Mouse (Mus musculus) retina, postnatal 7 days (tissue): ENCODE data around the gene Snap47.

Experiments used
- DNase-seq: peaks from one replicate; pipeline ENCODE4 v3.0.0-alpha.2; 2012; ENCODE audit warnings: low read depth, low spot score

Gene Snap47

DNA sequence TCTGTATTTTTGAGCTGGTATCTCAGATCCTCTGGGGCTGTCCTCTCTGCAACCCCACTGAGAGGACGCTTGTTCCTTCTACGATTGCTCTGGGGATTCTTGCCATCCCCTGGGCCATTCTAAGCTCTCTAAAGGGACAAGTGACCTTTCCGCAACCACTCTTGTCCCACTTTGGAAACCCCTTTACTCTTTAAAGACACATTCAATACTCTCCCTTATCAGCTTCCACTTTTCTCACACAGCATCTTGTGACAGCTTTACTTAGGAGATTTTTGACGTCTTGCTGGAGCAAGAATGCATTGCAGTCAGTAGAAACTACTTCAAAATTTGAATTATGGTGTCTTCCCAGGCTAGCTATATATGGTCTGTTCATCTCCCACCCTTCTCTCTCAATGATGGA, at the start of gene Snap47:
Gene Snap47, minus strand, starts transcription at position 101 of the 400 bp plus-strand sequence.
- DNase-seq = no peak

DNA sequence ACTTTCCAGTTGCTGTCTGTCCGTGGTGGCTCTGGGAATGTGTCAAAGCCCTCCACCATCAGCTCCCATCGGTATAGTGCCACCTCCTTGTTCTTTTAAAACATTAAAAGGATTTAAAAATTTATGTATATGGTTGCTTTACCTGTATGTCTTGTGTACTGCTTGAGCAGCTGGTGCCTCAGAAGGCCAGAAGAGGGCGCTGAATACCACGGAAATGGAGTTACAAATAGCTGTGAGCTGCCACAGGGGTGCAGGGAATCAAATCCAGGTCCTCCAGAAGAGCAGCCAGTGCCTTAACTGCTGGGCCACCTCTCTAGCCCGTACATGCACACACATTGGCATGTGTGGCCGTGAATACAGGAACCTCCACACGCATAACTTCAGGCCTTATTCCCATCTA, 46.8 kb upstream of the Snap47 start:
- DNase-seq = no peak

DNA sequence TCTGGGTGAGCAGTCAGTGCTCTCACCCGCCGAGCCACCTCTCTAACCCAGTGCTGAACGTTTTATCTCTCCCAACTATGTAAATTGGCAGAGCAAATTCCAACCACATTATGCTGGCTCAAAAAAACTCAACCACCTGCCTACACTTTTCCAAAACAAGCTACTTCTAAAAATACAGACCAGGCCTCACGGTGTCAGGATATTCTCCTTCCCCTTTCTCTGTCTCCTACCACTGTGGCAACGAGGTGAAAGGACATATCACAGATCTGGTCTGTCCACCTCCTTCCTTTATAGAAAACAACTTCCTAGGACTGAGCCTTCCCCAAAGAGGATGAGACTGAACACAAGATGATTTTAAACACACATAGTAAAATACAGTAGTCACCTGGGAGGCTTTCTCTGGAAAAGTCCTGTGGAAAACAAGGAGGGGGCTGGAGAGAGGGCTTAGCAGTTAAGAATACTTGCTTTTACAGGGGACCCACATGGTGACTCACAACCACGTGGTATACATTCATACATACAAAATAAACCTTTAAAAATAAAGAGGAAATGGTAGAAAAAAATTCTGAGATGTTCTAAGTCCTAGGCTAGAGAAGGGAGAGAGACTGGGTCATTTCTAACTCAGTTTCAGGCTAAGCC, 45.8 kb upstream of the Snap47 start:
- DNase-seq = no peak

DNA sequence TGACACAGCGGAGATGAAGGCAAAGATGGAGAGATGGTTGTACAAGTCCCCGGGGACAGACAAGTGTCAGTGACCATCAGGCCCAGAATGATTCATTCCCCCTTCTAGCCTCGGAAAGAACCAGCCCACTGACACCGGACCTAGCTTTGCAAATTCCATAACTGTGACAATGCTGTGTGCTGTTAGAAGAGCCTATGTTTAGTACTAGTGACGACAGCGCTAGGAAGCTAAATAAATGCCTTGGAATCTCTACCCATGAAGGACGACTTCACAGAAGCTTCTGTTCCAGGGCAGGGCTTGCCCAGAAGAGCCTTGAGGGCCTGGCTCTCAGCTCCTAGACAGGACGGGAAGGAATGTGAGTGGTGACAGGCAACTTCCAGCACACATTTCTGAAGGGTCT, 35.2 kb upstream of the Snap47 start:
- no peak for DNase-seq

DNA sequence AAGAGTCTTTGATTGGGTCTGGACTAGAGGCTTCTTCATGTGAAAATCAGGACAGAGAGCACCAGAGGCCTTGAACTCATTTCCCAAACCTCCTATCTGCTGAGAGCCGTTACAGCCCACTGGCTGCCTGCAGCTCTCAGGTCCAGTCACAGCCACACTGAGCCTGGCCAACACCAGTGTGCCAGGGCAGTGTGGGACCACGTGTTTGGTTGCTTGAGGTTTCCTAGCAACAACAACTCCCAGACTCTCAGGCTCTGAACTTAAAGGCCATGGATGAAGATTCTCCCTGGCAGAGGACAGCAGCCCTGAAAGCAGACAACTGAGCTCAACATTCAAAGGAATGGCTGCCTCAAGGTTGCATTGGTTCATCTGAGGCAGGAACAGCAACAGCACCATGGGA, 34.7 kb upstream of the Snap47 start:
- no peak for DNase-seq

DNA sequence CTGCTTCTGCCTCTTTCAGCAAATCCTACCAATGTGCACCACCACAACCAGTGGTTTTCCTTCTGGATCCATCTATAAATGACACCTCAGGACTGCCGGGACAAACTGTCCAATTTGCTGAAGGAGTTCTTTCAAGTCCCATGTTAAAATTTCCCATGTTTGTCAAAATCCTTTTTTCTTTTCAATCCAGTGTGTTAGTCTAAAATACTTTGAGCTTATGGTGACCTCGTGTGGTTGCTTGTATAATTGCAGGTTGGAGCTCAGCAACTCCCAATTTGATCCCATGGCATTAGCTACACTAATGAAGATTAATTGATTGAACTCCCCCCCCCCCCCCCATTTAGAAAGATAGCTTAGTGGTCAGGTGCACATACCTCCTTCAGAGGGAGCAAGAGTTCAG, 32.2 kb upstream of the Snap47 start:
- peak; percentile 64 for DNase-seq

DNA sequence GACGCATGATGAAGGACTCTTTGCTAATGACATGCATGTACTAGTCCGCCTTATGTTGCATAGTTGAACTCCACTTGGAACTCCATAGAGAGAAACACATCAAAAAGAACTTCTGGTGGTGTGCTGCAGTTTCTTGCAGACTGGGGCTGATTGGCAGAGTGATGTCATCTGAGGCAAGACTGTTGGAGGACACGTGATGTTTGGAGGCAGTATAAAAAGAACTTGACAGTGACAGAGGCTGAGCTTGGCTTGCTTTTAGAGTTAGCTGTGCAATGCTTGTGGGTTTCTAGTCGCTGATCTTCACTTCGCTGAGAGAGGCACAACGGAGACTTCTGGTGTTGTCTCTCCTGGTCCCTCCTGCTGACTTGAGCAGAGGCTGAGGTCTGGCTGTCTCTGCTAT, 26.3 kb upstream of the Snap47 start:
- no peak for DNase-seq

DNA sequence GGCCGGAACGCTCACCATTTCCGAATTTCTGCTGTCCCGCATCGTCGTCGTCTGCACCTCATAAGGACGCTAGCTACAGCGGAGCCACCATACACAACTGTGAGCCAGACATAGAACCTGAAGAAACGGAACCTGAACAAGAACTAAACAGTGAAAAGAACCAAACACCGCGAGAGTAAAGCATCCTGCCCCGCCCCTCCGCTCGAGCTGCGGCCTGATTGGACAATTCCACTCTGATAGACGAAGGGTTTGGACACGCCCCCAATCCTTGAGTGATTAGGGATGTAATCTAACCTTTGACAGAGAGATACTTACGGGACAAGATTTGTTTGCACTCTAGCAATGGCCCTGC, 21.3 kb upstream of the Snap47 start, which contains the start of gene Zfp867:
Gene Zfp867, minus strand, starts transcription at position 149 of the 352 bp plus-strand sequence.
- peak; percentile 81 for DNase-seq

DNA sequence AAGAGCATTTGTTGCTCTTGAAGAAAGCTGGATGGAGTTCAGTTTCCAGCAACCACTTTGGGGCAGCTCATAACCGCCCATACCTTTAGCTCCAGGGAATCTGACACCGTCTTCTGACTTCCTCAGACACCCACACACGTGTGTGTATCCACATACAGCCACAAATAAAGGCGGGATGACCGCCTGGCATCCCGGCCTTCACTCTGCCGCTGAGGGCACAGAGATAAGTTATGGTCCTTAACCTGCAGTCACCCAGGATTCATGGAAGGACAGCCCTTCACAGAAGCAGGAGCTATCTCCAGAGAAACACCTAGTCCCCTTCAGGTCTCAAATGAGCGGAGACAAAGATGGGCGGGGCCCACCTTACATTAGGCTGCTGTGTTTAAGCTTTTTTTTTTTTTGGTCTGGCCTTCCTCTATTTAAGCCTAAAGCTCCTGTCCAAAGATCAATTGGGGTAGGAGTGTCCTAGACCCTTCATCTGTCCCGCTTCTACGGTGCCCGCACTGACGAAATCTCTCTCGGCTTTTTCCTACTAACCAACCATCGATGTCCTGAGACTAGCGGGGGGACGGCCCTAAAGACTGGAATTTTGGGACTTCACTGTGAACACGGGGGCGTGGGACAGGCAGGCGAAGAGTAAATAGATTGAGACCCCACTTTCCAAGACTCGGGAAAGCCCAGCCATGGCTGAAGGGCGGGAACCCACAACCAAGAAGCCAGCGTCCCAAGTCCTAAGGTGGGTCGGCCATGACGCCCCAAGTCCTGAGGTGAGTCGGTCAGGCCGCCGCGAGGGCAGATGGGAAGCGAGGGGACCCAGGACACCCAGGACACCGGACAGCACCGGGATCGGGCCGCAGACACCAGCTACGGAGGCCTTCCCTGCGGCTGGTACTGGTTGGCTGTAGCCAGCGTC, 20.7 kb upstream of the Snap47 start:
- no peak for DNase-seq

DNA sequence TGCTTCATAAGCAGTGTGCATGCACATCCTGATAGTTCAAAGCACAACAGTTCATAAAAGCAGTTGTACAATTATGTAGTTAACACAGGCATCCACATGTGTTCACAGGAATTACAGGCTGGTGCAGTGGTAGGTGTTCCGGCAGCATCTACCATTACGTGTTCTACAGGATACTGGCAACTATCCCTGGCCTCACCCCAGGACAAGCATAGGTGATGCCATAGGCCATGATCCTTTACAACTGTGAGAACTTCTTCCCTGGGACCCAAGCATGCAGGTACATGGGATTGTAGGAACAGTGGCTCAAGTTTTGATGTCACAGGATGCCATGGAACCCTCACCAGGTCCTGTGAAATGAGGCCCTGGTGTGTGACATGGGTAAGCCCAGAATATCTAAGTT, 9.5 kb upstream of the Snap47 start:
- DNase-seq = no peak

DNA sequence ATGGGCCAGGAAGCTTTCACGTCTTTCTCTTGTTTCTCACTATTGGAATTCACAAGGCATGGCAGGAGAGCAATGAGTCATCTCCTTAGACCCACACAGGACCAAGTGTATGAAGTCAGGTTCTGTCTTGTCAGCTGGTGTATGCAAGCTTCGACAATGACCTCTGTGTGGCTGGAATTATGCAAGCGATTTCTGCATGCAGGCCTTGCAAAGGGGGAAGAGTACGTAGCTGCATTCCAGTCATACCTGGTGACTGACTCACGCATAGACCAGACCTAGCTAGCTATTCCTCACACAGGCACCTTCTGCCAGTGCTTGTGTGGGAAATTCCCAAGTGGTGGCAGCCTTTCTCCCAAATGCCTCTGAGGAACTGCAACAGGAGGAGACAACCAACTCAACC, 8.0 kb upstream of the Snap47 start:
- no peak for DNase-seq

DNA sequence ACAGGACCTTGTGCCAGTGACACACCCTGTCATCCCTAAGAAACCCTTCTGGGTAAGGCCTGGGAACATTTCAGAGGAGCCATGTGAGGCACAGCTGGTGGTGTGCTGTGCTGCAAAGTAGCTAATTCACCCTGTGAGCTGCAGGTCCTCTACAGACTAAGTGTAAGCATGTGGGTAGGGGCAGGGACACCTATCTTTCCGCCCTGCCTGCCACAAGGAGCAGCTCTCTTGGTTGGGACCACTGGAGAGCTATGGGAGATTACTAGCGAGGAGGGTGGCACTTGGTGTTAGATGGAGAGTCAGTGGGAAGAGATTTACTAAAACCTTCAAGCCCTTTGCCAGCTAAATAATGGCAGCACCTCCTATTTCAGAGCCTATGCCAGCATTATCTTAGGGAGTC, 5.9 kb upstream of the Snap47 start:
- DNase-seq = no peak

DNA sequence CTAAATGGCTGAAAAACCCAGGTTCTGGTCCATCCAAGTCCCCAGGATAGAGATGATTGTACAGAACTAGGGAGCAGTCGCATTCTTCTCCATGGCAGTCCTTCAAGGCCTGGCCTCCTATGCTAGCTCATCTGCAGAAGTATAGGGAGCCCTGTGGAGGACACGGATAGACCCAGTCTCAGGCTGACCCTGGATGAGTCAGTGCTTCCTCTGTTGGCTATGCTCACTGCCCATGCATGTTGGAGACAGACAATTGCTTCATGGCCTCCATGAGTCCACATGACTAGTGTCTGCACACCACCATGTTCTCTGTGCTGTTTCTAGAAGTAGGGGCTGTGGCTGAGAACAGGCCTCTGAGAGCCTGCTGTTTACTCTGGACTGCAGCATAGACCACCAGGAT, 5.4 kb upstream of the Snap47 start:
- no peak for DNase-seq

DNA sequence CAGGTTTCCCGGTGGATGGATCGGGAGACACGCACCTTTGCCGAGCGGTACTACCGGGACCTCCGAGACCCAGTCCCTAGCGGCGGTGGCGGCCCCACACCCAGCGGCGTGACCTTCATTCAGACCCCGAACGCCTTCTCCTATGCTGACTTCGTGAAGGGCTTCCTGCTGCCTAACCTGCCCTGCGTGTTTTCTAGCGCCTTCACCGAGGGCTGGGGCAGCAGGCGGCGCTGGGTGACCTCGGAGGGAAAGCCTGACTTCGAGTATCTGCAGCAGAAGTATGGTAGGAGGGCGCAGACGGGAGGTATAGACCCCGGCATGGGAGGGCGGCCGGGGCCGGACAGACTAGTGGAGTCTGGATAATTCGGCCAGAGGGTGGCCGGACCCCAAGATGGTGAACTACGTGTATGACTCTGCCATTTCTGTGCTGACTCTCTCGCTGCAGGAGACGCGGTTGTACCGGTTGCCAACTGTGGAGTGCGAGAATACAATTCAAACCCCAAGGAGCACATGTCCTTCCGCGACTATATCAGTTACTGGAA, 685 bp downstream of the Snap47 start:
- DNase-seq = peak; percentile 21

DNA sequence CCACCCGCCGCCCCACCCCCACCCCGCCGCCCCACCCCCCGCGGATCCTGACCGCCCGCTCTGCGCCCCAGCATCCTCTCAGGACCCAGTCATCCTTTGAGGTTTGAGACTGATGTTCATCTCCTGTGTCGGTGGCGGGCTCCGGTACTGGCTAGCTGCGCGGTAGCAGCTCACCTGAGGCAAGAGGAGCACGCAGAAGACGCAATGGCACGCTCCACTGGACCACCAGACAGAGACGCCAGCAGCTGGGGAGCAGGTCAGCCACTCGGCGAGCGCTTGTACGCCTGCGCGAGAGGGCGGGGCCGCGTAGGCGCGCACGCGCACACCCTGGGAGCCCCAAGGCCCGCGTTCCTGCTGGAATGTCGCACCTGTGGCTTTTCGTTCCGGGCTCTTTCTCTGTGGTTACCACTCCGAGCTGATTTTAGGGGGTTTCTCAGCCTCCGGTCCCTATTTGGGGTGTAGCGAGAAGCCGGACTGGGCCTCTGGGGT, 1.2 kb downstream of the Snap47 start, which contains the start of gene Jmjd4:
Gene Jmjd4, plus strand, starts transcription at position 305 of the 489 bp plus-strand sequence.
- DNase-seq = peak; percentile 85

DNA sequence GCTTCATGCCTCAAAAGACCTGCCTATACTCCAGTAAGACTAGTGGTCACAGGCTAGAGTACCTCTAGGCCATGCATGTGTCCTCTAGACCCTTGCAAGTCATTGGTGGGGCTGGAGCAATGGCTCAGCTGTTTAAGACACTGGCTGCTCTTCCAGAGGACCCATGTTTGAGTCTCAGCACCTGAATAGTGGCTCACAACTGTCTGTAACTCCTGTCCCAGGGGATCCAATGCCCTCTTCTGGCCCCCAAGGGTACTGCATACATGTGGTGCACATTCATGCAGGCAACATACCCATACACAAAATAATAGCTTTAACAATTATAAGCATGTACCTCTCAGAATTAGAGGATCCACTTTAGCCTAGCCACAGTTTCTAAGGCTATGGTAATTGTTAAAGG, 7.9 kb downstream of the Snap47 start:
- no peak for DNase-seq

DNA sequence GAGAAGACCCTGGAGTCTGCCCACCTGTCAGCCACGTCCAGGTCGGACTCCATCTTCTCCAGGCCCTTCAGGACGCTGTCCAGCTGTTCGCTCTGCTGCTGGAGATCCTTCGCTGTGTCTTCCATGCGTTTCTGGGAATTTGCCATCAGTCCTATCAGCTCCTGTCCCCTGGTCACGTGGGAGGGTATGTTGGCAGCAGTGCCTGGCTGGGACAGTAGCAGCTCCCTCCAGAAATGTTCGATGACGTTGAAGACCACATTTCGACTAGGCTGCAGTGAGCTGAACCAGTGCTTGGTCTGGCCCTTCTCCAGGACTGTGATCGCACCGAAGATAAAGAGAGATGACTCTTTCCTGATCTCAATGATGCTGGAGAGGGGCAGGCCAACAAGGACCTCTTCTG, 13.0 kb downstream of the Snap47 start:
- no peak for DNase-seq

DNA sequence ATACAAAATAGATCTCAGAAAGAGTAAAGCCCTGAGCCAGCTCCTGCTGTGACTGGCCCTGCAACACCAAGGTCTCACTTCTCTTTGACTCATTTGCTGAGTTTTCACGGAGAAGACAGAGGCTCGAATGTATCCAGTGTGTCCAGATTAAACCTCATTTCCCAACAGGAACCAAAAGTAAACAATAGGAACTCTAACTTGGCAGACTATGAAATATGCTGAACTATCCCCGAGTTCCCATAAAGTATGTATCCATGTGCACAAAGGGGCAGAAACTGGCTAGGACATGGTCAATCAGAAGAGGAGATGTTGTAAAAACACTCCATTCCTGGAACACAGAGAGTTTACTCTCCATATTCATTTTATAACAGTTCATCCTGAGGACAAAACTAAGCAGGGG, 18.7 kb downstream of the Snap47 start:
- DNase-seq = no peak

DNA sequence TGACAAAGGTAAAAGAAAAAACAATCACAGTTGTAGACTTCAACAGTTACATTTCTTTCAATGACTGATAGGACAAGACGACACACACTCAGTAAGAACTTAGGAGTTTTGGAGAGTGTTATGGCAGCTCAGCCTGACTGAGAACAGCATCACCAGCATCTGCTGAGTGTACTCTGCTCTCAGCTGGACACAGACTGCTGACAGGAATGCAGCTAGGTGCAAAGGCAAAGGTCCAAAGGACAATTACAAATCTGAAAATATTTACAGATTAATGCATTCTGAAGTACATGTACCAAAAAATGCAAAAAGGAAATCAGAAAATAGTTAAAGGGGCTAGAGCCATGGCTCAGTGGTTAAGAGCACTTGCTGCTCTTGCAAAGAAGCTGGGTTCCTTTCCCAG, 21.0 kb downstream of the Snap47 start:
- no peak for DNase-seq

DNA sequence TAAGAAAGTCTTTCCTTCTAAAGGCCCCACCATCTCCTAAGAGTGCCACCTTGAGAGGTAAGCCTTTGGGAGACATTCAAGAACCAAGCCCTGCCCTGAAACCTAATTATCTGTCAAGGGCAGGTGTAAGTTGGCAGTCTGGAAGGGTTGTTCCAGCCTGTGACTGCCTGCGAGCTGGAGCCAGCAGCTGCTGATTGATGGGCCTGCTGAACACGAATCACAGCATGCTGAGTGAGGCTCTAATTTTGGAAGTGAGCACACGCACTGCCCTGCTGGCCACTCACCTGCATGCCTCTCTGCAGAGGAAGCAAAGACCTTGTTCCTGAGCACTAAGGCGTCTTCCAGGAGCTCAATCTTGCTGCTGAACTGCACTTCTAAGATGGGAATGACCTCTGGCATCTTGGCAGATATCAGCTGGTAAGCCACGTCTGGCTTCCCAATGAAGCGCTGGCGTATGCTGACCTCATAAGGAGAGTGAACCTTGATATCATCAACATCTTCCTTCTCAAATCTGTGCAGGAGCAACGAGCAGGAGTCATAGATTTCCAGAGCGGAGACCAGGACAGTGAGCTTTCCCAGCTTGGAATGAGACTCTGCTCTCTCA, 22.8 kb downstream of the Snap47 start:
- no peak for DNase-seq

DNA sequence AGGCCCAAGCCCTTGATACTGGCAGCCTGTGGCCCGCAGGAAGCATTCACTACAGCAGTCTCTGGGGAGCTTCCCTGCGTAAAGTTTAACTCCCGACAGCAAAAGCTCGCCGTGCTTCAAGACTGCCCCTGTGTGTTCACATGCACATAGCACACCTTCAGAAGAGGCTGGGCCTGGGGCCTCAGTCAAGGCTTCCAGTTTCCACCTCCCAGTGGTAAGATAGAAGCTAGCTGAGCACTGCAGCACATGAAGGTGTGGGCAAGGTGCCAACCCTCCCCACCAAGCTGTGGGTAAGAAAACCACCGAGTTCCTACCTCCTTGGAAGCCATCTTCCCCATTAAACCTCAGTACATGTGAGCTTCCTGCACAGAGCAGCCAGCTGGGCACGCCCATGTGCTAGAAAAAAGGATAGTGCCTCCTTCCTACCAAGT, 25.3 kb downstream of the Snap47 start:
- DNase-seq = no peak

DNA sequence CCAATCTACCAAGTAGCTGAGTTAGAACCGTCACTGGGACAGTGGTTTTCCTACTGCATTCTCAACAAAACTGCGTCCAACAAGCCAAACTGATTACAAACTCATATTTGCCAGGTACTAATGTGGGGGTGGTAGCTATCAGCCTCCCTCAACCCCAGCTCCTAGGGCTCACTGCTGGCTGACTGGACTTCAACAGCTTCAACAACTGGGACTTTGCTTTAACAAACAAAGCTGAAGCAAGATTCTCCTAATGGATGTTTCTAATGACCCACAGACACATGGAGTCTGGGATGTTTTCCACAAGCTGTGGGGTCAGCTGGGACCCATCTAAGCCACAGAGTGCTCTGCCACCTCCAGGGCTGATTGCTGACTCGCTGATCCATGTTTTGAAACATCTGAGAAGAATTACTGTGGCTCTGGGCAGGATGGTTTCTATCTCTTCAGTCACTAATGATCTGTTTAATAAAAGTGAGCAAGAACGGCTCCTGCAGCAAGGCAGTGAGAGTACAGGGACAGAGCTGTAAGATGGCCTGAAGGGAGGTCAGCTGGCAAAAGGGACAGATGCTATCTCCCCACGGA, 27.9 kb downstream of the Snap47 start:
- no peak for DNase-seq
